Mouse (Mus musculus) CH12F3 (cell line): ENCODE results near the gene Prl7a1.

Source experiments
- in situ Hi-C: fragments of 300-500 bp; cut with MboI; formaldehyde crosslinking; loops from 2 replicates; pipeline ENCODE4 v1.14.3; 2020; ENCODE audit warnings: low sequenced_read_pairs

The Prl7a1 gene

DNA sequence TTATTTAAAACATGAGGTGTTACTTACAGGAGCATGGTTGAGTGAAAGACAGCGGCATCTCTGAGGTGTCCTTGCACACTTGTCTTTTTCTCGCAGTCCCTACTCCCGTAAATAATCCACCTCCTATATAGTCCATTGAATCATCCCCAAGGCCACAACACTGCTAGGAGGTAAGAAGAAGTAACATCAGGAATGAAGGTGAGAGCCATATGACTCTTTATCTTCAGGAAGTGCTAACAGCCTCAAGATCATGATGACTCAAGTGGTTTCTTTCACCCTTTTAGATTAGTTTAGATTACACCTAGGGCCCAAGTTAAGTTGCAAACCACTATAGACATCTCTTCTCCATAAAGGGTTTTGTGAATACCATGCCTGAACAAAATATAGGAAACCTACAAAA lies at the start of gene Prl7a1:
Gene Prl7a1 (minus strand): TSS at position 101 of the 400 bp plus-strand sequence.
- in situ Hi-C loops, result no loop called here

DNA sequence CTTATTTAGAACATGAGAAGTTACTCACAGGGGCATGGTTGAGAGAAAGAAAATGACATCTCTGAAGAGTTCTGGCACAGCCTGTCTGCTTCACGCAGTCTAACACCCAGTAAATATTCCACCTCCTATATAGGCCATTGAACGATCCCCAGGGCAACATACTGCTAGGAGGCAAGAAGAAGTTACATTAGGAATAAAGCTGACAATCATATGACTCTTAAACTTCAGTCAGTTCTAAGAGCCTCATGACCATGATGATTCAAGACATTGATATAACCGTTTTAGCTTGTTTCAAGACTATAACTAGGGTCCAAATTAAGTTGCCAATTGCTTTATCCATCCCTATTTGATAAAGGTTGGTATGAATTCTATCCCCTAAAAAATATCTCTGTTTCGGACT lies 25.6 kb upstream of the Prl7a1 start, which contains the start of gene Prl7a2:
Gene Prl7a2 (minus strand): TSS at position 101 of the 400 bp plus-strand sequence.
- in situ Hi-C loops, result no loop called here

- in situ Hi-C loops, result no loop called here
Measured at GRCm38 (mm10) chr13:27660747-27661146, 18.5 kb upstream of the Prl7a1 start.

DNA sequence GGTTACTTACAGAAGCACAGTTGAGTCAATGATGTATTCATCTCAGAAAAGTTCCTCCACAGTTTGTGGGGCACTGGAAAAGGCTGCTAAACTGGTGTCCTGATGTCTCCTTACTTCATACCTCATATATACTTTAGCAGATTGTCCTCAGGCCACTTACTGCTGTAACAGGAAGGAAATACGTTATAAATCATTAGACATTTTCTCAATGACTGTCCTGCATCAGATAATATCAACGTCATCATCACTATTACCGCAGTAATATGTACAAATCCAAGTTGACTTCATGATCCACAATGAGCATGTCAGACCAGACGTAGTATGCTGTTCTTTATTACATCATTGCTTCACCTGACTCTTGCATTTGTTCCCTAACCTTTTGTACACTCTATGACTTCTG lies 31.8 kb downstream of the Prl7a1 start, which contains the start of gene Prl7b1:
Gene Prl7b1 (minus strand): TSS at position 101 of the 400 bp plus-strand sequence.
- in situ Hi-C loops, result no loop called here
